Mouse (Mus musculus) cortical plate, adult 2 months (tissue): ENCODE measurements around the gene Mapkap1.

Experiments used
- CTCF ChIP-seq: fragments of 200-500 bp; IDR thresholded peaks from 2 replicates; pipeline ENCODE4 v1.5.1; 2011; ENCODE audit warnings: mild to moderate bottlenecking, control low read depth, low read length; ENCODE audit not compliant: insufficient read depth; ENCODE audit errors: extremely low read depth
- POLR2A ChIP-seq: fragments of 200-500 bp; IDR thresholded peaks from 2 replicates; pipeline ENCODE4 v1.6.1; 2011; ENCODE audit warnings: mild to moderate bottlenecking, low read length, control low read depth; ENCODE audit not compliant: insufficient read depth; ENCODE audit errors: extremely low read depth

DNA sequence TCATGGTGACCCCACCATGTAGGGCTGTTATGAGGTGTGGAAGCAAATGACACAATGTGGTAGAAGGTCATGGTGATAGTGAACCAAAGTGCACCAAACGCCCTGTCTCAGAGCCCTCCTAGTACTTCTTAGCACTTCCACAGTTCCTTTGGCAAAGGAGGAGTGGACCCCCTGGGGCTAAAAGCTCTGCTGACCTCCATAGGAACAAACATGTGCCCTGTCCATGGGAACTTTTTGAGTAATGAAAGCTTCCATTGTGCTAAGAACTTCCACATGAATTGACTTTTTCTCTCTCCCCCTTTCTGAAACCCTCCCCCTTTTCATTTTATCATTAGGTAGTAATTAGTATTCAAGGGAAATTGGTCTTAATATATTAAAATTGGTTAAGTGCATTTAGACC is 164.5 kb downstream of the Mapkap1 start:
- TF ChIP-seq POLR2A (no peak), CTCF (no peak)
